Mouse (Mus musculus): Measurements from ENCODE around the gene Gm21921. TPM values are rescaled to one million over a fixed set of nuclear protein-coding genes. Genes with fewer than 3 reads are reported as not detected.
"Not testable (repeated sequence)": the region's sequence is repeated elsewhere in the genome, so short reads cannot be mapped to it uniquely, and the experiment has no call there.

Gene Gm21921
- total RNA-seq (2015; ENCODE audit: low replicate concordance) (not detected in 2 replicates), total RNA-seq (2017; ENCODE audit: low replicate concordance) (not detected in 2 replicates)

DNA sequence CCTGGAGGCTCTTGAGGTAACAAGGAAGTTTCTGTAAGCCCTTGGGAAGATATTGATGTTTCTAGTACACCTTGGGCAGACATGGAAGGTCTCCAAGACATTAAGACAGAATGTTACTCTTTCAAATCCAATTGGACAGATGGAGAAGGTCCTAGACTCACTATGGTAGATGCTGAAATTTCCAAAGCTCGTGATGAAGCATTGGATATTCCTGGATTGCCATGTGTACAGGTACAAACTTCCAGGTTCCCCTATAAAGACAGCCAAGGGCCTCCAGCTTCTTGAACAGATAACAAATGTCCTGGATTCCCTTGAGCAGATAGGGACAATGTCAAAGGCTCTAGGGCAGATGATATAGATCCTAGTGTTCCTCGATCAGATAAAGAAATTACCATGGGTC, at the start of gene Gm21921:
Gene Gm21921, minus strand, starts transcription at position 101 of the 400 bp plus-strand sequence.
- not testable (repeated sequence) for ATAC-seq (replicated peaks; ENCODE audit: low FRiP score, poor library complexity, severe bottlenecking)

All from erythroblast, adult 5-6 weeks (primary cell).